Mouse (Mus musculus) megakaryocyte, embryonic 14.5 days (primary cell): ENCODE measurements around the gene Deaf1.

ENCODE experiments used
- FLI1 ChIP-seq: IDR thresholded peaks from 2 replicates; pipeline ENCODE4 v1.6.1; 2012; ENCODE audit warnings: low read length, inconsistent platforms, mixed read lengths
- GATA1 ChIP-seq: IDR thresholded peaks from 3 replicates; pipeline ENCODE4 v1.6.1; 2012; ENCODE audit warnings: mixed read lengths, low read length, inconsistent platforms, borderline replicate concordance

DNA sequence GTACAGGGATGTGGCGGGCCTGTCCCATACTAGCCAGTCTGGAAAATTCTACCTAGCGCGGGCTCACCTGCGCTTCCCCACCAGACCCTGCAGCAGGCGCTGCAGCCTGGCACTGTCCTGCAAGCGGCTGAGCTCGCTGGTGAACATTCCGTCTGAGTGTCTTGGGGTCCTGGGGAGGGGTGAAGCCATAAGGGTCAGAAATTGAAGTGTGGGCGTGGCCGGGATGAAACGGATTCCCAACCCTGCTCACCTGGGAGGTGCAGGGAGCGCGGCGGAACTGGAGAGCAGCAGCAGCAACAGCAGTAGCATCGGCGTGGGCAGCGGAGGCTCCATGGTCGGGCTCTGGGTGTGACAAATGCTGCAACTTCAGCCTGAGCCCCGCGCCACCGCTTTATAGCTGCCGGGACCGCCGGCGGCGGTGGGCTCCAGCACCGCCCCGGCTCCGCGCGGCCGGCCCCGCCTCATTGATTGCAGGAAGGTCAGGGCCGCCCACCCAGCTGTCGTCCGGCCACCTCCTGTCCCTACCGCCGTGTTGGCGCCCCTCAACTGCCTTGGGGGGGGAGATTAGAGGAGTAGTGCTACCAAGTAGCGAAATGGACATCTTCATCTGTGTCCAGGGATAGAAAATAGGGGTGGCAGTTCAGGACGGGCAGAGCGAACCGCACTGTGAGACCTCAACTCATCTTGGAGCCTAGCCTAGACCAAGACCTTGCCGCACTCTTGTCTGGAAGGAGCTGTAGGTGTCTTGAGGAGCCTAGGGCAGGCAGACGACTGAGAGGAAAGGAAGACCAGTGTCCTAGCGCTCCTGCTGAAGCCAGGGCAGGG lies 48.5 kb downstream of the Deaf1 start, which contains the start of gene Sct:
- TF ChIP-seq GATA1: no peak
- no peak for TF ChIP-seq FLI1
